Mouse (Mus musculus) limb, embryonic 15.5 days (tissue): ENCODE data around the gene Tanc1. TPM values are rescaled to one million over a fixed set of nuclear protein-coding genes. Genes with fewer than 3 reads are reported as not detected.

ENCODE experiments used
- ATAC-seq: fragments of 200-750 bp; cut with Nextera tagmentation; 2 replicates; pipeline ENCODE4 v1.8.0; 2017; ENCODE audit warnings: low read depth, moderate TSS enrichment; ENCODE audit not compliant: insufficient number of reproducible peaks, low FRiP score, low TSS enrichment
- H3K27ac ChIP-seq: fragments of 300-500 bp; sonication (generic); 2 replicates; pipeline ENCODE4 v1.5.1; 2015; ENCODE audit warnings: moderate library complexity, mild to moderate bottlenecking, inconsistent platforms
- H3K27me3 ChIP-seq: fragments of 300-500 bp; sonication (generic); 2 replicates; pipeline ENCODE4 v1.6.1; 2015; ENCODE audit warnings: inconsistent platforms
- H3K36me3 ChIP-seq: fragments of 300-500 bp; sonication (generic); 2 replicates; pipeline ENCODE4 v1.6.1; 2015; ENCODE audit warnings: inconsistent platforms
- H3K4me1 ChIP-seq: fragments of 300-500 bp; sonication (generic); 2 replicates; pipeline ENCODE4 v1.6.1; 2015; ENCODE audit warnings: inconsistent platforms
- H3K4me2 ChIP-seq: fragments of 300-500 bp; sonication (generic); 2 replicates; pipeline ENCODE4 v1.6.1; 2015; ENCODE audit warnings: mild to moderate bottlenecking, inconsistent platforms
- H3K4me3 ChIP-seq: fragments of 300-500 bp; sonication (generic); 2 replicates; pipeline ENCODE4 v1.5.1; 2015; ENCODE audit warnings: mild to moderate bottlenecking, inconsistent platforms
- H3K9ac ChIP-seq: fragments of 300-500 bp; sonication (generic); 2 replicates; pipeline ENCODE4 v1.6.1; 2015; ENCODE audit warnings: inconsistent platforms
- H3K9me3 ChIP-seq: fragments of 300-500 bp; sonication (generic); 2 replicates; pipeline ENCODE4 v1.6.1; 2016; ENCODE audit warnings: inconsistent platforms
- WGBS: fragments of 180-500 bp; shearing (Covaris S2); methylation state at CpG from one replicate; pipeline ENCODE4 v1.1.7; 2015; 5-methylcytosine and 5-hydroxymethylcytosine counted together
- polyA plus RNA-seq: library from polyadenylated mRNA; unstranded; fragments of >200 nt; fragmentation: Nextera tagmentation; extraction: Ambion mirVana; gene quantifications from 2 replicates; pipeline ENCODE4 v1.2.1, GENCODE M21; 2015

Gene Tanc1
- polyA plus RNA-seq, 1 experiment from 2014 or later: 50.6 TPM

DNA sequence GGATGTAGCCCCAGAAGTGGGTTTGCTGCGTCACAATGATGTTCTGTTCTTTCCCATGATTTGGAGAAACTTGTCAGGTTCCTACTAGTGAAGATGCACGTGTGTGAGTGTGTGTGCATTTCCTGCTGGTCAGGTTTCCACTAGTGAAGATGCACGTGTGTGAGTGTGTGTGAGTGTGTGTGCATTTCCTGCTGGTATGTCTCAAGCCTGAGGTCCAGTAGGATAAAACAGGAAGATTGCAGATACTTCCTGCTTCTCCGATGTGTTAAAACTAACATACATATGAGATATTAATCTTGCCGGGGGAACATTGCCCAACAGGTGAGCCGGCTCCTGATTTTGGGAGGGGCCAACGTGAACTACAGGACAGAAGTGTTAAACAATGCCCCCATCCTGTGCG, 203.2 kb downstream of the Tanc1 start:
- H3K27ac ChIP-seq: no peak overlapping the region
- no peak overlapping the region for H3K4me3 ChIP-seq
- no peaks in the 10 kb centered on the region for H3K9me3 ChIP-seq
- ATAC-seq: no peak
- WGBS: 82% methylated on average over 8 of the region's 8 CpGs
- peaks cover 49% of the 10 kb centered on the region for H3K36me3 ChIP-seq
- no peak overlapping the region for H3K4me2 ChIP-seq
- H3K27me3 ChIP-seq: no peaks in the 10 kb centered on the region
- H3K4me1 ChIP-seq: 0 out of 2 replicates have a peak, but pooled peaks cover 5% of the 10 kb centered on the region
- H3K9ac ChIP-seq: no peak overlapping the region

DNA sequence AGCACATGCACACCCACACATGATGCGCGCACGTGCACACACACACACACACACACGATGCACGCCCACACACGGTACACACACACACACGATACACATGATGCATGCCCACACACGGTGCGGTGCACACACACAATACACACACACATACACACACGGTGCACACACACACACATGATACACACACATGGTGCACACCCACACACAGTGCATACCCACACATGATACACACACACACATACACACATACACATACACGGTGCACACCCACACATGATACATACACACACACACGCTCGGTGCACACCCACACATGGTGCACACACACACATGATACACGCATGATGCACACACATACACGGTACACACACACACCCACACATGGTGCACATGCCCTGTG, 206.8 kb downstream of the Tanc1 start:
- Histone ChIP-seq H3K9me3 (no peaks in the 10 kb centered on the region), H3K9ac (no peak overlapping the region), H3K27ac (no peak overlapping the region), H3K4me2 (no peak overlapping the region), H3K4me3 (no peak overlapping the region), H3K27me3 (no peaks in the 10 kb centered on the region), H3K4me1 (no peaks in the 10 kb centered on the region), H3K36me3 (peaks cover 62% of the 10 kb centered on the region)
- ATAC-seq: no peak
- 95% methylated on average over 15 of the region's 15 CpGs for WGBS

GRCm38 (mm10) chr2:59819415-59819814, 207.6 kb downstream of the Tanc1 start:
- 76% methylated on average over 6 of the region's 6 CpGs for WGBS
- no peak overlapping the region for H3K27ac ChIP-seq
- no peak for ATAC-seq

GRCm38 (mm10) chr2:59820088-59820487, 208.2 kb downstream of the Tanc1 start:
- H3K36me3 ChIP-seq: peaks cover 72% of the 10 kb centered on the region
- H3K4me2 ChIP-seq: no peak overlapping the region
- H3K27ac ChIP-seq: no peak overlapping the region; the same call in 1 of the 2 replicates
- no peaks in the 10 kb centered on the region for H3K4me1 ChIP-seq
- ATAC-seq: no peak
- 61% methylated on average over 15 of the region's 15 CpGs for WGBS
- H3K4me3 ChIP-seq: no peak overlapping the region
- no peak overlapping the region for H3K9ac ChIP-seq
- no peaks in the 10 kb centered on the region for H3K9me3 ChIP-seq
- no peaks in the 10 kb centered on the region for H3K27me3 ChIP-seq

More at GRCm38 (mm10) chr2:59819415-59819814, 207.6 kb downstream of the Tanc1 start:
- H3K9me3 ChIP-seq: no peaks in the 10 kb centered on the region
- H3K4me3 ChIP-seq: no peak overlapping the region
- H3K27me3 ChIP-seq: no peaks in the 10 kb centered on the region
- no peaks in the 10 kb centered on the region for H3K4me1 ChIP-seq
- H3K36me3 ChIP-seq: peaks cover 68% of the 10 kb centered on the region
- H3K9ac ChIP-seq: no peak overlapping the region
- H3K4me2 ChIP-seq: no peak overlapping the region

DNA sequence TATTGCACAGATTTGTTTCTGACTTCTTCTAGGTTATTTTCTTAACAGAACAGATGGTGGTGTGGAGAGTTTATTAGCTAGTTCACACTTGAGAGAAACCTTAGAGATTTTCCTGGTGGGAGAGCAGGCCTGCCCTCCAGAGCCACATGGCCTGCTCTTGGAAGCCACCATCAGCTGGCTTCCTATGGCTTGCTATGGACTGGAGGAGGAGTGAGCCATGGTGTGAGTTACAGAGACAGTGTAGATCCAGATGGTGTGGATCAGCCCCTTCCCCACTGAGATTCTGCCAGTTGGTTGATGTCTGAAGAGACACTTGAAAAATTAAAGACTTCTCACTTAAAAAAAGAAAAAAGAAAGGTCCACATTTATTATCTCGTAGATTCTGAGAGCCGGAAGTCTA, 209.2 kb downstream of the Tanc1 start:
- WGBS: 89% methylated on average over 2 of the region's 2 CpGs
- no peak for ATAC-seq
- no peaks in the 10 kb centered on the region for H3K27me3 ChIP-seq
- no peaks in the 10 kb centered on the region for H3K4me1 ChIP-seq
- H3K4me2 ChIP-seq: no peak overlapping the region
- H3K4me3 ChIP-seq: no peak overlapping the region
- peaks cover 65% of the 10 kb centered on the region for H3K36me3 ChIP-seq
- H3K9ac ChIP-seq: no peak overlapping the region
- H3K27ac ChIP-seq: no peak overlapping the region
- no peaks in the 10 kb centered on the region for H3K9me3 ChIP-seq

- Histone ChIP-seq H3K36me3 (peaks cover 44% of the 10 kb centered on the region), H3K27ac (no peak overlapping the region), H3K9me3 (no peaks in the 10 kb centered on the region), H3K27me3 (no peaks in the 10 kb centered on the region), H3K4me1 (peaks cover 16% of the 10 kb centered on the region), H3K4me2 (no peak overlapping the region), H3K9ac (no peak overlapping the region), H3K4me3 (no peak overlapping the region)
- WGBS: 66% methylated on average over 8 of the region's 8 CpGs
- ATAC-seq: no peak
Observed at GRCm38 (mm10) chr2:59824289-59824688, 212.4 kb downstream of the Tanc1 start.

DNA sequence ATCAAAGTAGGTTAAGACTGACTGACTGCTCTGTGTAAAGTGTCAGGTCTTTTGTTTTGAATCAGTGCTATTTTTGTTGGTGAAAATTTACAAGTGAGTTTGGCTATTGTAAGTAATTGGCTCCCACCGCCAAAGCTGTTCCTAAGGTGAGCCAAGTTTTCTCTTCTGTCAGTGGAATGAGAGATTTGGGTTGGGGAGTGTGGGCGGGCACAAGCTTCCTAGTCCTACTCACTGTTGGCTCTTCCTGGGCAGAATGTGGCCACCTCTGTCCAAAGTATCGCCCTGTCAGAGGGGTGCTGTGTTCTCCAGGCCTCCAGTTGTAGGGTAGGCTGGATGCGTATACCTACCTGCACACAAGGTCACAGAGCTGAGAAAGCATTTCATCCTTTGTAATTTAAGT, 213.5 kb downstream of the Tanc1 start:
- peaks cover 33% of the 10 kb centered on the region for H3K36me3 ChIP-seq

DNA sequence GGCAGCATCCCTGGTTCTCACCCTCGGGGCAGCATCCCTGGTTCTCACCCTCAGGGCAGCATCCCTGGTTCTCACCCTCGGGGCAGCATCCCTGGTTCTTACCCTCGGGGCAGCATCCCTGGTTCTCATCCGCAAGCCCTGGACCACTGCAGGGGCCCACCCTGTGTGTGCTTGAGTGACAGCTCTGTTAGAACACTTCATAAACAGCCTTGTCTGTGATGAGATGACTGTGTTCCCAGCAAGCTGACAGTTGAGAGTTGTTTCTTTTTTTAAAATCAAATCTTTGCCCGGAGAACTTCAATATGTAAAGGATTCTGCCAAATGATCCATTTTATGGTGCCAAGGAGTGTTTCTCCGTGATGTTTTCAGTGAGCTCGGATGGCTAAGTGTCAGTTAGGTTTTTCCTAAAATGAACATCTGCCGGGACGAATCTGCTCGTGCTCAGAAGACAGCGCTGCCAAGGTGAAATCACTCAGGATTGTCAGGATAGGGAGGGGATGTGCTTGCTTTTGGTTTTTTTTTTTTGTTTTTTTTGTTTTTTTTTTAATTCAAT, 216.3 kb downstream of the Tanc1 start:
- peaks cover 30% of the 10 kb centered on the region for H3K36me3 ChIP-seq
- H3K27me3 ChIP-seq: no peaks in the 10 kb centered on the region
- WGBS: 48% methylated on average over 11 of the region's 11 CpGs
- no peak for ATAC-seq
- 0 out of 2 replicates have a peak overlapping the region, but pooled peaks have one; percentile 74 for H3K27ac ChIP-seq
- H3K9ac ChIP-seq: no peak overlapping the region
- H3K4me1 ChIP-seq: peaks cover 29% of the 10 kb centered on the region
- no peaks in the 10 kb centered on the region for H3K9me3 ChIP-seq
- H3K4me2 ChIP-seq: no peak overlapping the region
- H3K4me3 ChIP-seq: no peak overlapping the region

More for the DNA sequence above, 213.5 kb downstream of the Tanc1 start:
- H3K27ac ChIP-seq: no peak overlapping the region
- no peak overlapping the region for H3K4me2 ChIP-seq
- H3K9me3 ChIP-seq: no peaks in the 10 kb centered on the region
- peaks cover 27% of the 10 kb centered on the region for H3K4me1 ChIP-seq
- no peaks in the 10 kb centered on the region for H3K27me3 ChIP-seq
- no peak overlapping the region for H3K9ac ChIP-seq
- no peak for ATAC-seq
- 90% methylated on average over 4 of the region's 4 CpGs for WGBS
- H3K4me3 ChIP-seq: no peak overlapping the region

DNA sequence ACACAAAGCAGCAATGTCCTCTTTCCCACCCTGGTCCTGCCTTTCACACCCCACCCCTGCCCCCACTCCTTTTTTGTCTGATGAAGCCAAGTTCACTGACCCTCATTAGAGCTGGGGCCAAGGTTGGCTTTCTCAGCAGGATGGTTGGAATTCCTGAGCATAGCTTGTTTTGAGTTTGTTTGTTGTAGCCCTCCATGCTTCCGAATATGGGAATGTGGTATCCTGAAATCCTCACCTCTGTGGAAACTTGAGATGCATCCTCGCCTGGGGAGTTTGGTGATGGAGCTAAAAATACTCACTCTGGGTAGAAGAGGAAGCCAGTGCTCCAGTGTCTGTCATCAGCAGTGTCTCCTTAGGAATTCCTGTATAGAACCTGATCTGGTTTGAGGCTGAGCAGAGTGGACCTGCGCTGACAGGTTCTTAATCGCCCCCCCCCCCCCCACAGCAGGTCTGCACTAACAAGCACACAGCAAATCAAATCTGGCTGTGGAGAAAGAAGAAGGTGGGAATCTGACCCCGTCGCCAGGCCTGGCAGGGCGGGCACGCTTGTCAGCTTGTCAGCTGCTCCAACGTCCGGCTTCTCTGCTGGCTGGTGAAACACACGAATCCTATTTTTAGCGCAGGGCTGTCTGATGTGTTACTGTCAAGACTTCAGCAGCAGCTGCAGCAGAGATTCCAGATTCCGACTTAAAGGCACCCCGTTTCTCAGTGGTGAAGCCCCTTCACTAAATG, 217.1 kb downstream of the Tanc1 start:
- Histone ChIP-seq H3K9ac (no peak overlapping the region), H3K4me1 (peaks cover 29% of the 10 kb centered on the region), H3K36me3 (peaks cover 34% of the 10 kb centered on the region), H3K4me2 (no peak overlapping the region), H3K27me3 (no peaks in the 10 kb centered on the region), H3K9me3 (no peaks in the 10 kb centered on the region), H3K27ac (peak overlapping the region; percentile 74), H3K4me3 (no peak overlapping the region)
- ATAC-seq: peak; percentile 59; the same call in 1 of the 2 replicates
- WGBS: 15% methylated on average over 14 of the region's 14 CpGs

DNA sequence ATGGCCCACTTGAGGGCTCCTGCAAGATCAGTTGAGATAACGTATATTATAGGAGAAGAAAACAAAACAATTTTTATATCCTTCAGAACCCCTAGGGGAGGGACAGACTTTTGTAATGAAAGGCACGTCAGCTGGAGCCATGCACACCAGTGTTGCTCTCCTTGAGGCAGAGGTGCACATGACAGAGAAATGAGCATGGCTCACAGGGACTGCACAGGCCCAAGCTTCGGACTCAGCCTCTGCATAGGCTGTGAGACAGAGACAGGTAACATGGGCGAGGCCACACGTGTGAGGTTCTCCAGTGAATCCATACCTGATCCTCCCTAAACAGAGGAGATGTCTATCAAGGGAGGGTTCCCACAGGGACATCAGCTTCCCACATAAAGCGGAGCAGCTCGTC, 217.9 kb downstream of the Tanc1 start:
- no peak overlapping the region for H3K4me2 ChIP-seq
- WGBS: 61% methylated on average over 7 of the region's 7 CpGs

DNA sequence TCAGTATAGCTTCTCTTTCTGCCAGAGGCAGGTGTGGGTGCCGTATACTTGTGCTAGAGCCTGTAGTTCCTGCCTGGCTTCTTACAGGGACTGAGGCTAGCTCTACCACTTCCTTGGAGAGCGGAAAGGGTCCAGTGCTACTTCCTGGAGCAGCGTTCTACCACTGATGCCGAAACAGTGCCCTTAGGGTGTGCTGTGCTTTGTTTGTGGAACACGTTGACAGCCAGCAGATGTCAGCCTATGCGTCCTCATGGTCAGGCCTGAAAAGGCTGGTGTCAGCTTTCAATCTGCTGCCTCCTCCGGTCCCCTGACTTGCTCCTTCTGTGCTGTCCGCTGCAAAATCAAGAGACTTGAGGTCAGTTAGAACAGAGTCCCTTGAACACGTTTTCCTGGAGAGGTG, 218.3 kb downstream of the Tanc1 start:
- ATAC-seq: no peak
- H3K4me2 ChIP-seq: no peak overlapping the region
- peak overlapping the region; percentile 74; the same call in 1 of the 2 replicates for H3K27ac ChIP-seq
- H3K4me3 ChIP-seq: no peak overlapping the region
- H3K4me1 ChIP-seq: peaks cover 29% of the 10 kb centered on the region
- H3K27me3 ChIP-seq: no peaks in the 10 kb centered on the region
- no peaks in the 10 kb centered on the region for H3K9me3 ChIP-seq
- WGBS: 26% methylated on average over 9 of the region's 9 CpGs
- H3K9ac ChIP-seq: no peak overlapping the region
- peaks cover 39% of the 10 kb centered on the region for H3K36me3 ChIP-seq

More for the DNA sequence above, 217.9 kb downstream of the Tanc1 start:
- peak overlapping the region; percentile 74; the same call in 1 of the 2 replicates for H3K27ac ChIP-seq
- ATAC-seq: no peak
- H3K9me3 ChIP-seq: no peaks in the 10 kb centered on the region
- peaks cover 35% of the 10 kb centered on the region for H3K36me3 ChIP-seq
- peaks cover 29% of the 10 kb centered on the region for H3K4me1 ChIP-seq
- H3K9ac ChIP-seq: no peak overlapping the region
- H3K4me3 ChIP-seq: no peak overlapping the region
- H3K27me3 ChIP-seq: no peaks in the 10 kb centered on the region

DNA sequence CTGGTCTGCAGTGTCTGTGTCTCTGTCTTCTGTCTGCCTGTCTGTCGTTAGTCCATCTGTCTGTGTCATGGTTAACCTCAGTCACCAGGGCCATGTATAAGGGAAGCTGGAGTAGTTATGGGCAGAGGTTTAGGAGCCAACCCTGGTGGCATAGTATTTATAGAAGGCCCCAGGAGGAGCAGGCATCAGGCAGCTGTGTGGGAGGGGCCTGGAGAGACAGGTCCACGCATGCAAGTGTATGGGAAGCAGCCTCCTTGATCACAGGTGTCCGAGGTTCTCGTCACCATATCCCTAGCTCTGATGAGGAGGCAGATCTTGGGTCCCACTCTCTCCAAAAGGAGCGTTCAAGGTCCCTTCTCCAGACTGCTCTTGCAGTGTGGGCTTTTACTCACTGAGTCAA, 219.1 kb downstream of the Tanc1 start:
- Histone ChIP-seq H3K4me1 (peaks cover 29% of the 10 kb centered on the region), H3K27me3 (no peaks in the 10 kb centered on the region), H3K27ac (peak overlapping the region; percentile 40; the same call in 1 of the 2 replicates), H3K4me3 (no peak overlapping the region), H3K4me2 (no peak overlapping the region), H3K36me3 (peaks cover 46% of the 10 kb centered on the region), H3K9me3 (no peaks in the 10 kb centered on the region), H3K9ac (no peak overlapping the region)
- 74% methylated on average over 5 of the region's 5 CpGs for WGBS
- no peak for ATAC-seq
